Mouse (Mus musculus): ENCODE results near the gene Tfrc. TPM values are rescaled to one million over a fixed set of nuclear protein-coding genes. Genes with fewer than 3 reads are reported as not detected.

Tfrc gene
- 1.5 and 2.2 TPM in 2 replicates for polyA plus RNA-seq (2012; rRNA removed)

GRCm38 (mm10) chr16:32608712-32609400 lies at the start of gene Tfrc:
Gene Tfrc (plus strand): TSS chr16:32608920.

DNA sequence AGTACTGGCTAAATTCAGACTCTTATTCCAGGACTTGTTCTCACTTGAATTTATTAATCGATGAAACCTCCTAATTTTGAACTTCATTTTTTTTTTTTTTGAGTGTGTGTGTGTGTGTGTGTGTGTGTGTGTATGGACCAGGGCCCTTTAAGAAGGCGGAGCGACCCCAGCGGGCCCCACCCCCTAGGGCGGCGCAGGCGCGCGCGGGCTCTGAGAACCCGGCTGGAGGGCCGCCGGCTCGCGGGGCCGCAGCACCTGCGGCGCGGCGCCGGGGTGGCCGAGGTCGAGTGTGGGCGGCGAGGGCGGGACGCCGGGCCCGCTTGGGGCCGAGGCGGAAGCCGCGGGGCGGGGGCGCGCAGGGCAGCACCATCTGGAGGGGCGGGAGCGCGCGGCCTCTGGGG lies 34.9 kb downstream of the Tfrc start, which contains the start of gene Tnk2:
Gene Tnk2, plus strand, starts transcription at position 214 of the 401 bp plus-strand sequence.

Other genes starting within 250 kb of the Tfrc start
- gene Tm4sf19, start 208.4 kb upstream of the Tfrc start, polyA plus RNA-seq (2012; rRNA removed): not detected in 2 replicates
- 0.87 and 2.2 TPM in 2 replicates for gene Tctex1d2, start 189.2 kb upstream of the Tfrc start, polyA plus RNA-seq (2012; rRNA removed)
- 13.9 and 22.3 TPM in 2 replicates for gene Pcyt1a, start 178.0 kb upstream of the Tfrc start, polyA plus RNA-seq (2012; rRNA removed)
- 0.04 and 0.14 TPM in 2 replicates for gene Slc51a, start 121.0 kb upstream of the Tfrc start, polyA plus RNA-seq (2012; rRNA removed)
- gene Zdhhc19, start 112.7 kb upstream of the Tfrc start, polyA plus RNA-seq (2012; rRNA removed): not detected in 2 replicates
- gene Tnk2, start 35.0 kb downstream of the Tfrc start, polyA plus RNA-seq (2012; rRNA removed): 141 and 165 TPM in 2 replicates
- 10.9 and 11.9 TPM in 2 replicates for gene Muc4, start 127.0 kb downstream of the Tfrc start, polyA plus RNA-seq (2012; rRNA removed)
- 0.01 and 0.10 TPM in 2 replicates for gene Muc20, start 188.5 kb downstream of the Tfrc start, polyA plus RNA-seq (2012; rRNA removed)
- gene Smbd1, start 201.6 kb downstream of the Tfrc start, polyA plus RNA-seq (2012; rRNA removed): 0.26 TPM in 1 of 2 replicates, not detected in the other

Measured in stomach, adult 2 months (tissue).